Mouse (Mus musculus) MEL (cell line): ENCODE measurements around the gene S100a8.

Experiments
- E2F4 ChIP-seq: IDR thresholded peaks from 2 replicates; pipeline ENCODE4 v1.6.1; 2011; ENCODE audit warnings: low read depth, low read length, improper control_type of control experiment, borderline replicate concordance
- POLR2A ChIP-seq, 2 experiments: IDR thresholded peaks; 2 replicates each; pipeline ENCODE4 v1.6.1; 2011 to 2012; ENCODE audit warnings: low read length in 2 of 2, mild to moderate bottlenecking in 2 of 2, control low read depth in 1 of 2, improper control_type of control experiment in 1 of 2, low read depth in 1 of 2, moderate library complexity in 1 of 2; ENCODE audit not compliant: control insufficient read depth in 1 of 2, insufficient read depth in 1 of 2, poor library complexity in 1 of 2
- SIN3A ChIP-seq: IDR thresholded peaks from 2 replicates; pipeline ENCODE4 v1.6.1; 2012; ENCODE audit warnings: low read length, improper control_type of control experiment, inconsistent platforms

GRCm38 (mm10) chr3:90631984-90632383 lies 36.8 kb upstream of the S100a8 start:
- TF ChIP-seq E2F4 (no peak), SIN3A (no peak), POLR2A (IDR thresholded peaks at IDR 0.05; ENCODE audit: control insufficient read depth in 1 of 2, insufficient read depth in 1 of 2, low read depth in 1 of 2, low read length in 2 of 2, poor library complexity in 1 of 2) (no peak)
